Mouse (Mus musculus): ENCODE measurements around the gene Epor.

Epor gene

GRCm38 (mm10) chr9:21968883-21969282, 5.6 kb upstream of the Epor start:
- DNase-seq (ENCODE audit: low spot score): no peak

DNA sequence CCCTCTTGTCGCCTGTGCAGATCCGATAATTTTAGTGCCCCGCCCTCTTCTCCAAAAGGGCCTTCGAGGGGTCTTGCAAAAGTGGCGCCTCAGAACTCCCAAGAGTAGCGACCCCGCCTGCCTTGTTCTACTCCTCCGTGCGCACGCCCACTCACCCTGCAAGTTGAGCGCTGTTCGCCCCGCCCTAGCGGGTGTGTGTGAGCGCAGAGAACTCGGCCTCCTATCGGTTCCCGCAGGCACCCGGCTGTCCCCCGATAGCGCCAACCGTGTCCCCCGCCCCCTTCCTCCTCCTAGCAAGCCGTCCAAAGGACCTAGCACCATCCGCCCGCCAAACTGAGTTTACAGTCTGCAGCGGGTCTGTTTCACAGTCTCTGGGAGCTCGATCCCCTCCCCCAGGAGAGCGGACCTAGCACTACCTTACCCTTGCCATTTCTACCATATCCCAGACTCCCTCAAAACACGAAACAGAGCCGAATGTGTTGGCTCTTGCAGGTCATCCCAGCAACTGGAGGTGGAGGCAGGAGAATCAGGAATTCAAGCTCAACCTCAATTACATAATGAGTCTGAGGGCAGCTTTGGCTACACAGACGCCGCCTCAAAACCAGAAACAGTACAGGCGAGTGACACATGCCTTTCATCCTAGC, 768 bp downstream of the Epor start:
- peak; percentile 36 for DNase-seq (ENCODE audit: low spot score)

DNA sequence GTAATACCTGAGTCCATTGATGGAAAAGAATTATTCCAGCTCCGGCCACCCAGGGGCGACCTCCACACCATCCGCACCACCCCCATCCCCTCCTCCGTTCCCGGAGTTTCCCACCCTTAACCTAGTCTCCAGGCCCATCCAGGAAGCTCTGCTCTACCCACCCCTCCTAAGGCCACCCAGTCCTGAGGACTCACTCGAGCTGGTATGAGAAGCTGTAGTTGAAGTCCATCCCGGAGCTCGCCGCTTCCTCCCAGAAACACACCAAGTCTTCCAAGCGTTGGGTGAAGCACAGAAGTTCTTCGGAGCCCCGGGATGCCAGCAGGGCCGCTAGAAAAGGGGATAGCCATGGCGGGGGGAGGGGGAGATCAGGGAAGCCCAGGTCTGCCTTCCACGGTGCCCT, 1.3 kb downstream of the Epor start:
- DNase-seq (ENCODE audit: low spot score): peak; percentile 10

GRCm38 (mm10) chr9:21961366-21961980, 1.8 kb downstream of the Epor start:
- DNase-seq (ENCODE audit: low spot score): no peak

DNA sequence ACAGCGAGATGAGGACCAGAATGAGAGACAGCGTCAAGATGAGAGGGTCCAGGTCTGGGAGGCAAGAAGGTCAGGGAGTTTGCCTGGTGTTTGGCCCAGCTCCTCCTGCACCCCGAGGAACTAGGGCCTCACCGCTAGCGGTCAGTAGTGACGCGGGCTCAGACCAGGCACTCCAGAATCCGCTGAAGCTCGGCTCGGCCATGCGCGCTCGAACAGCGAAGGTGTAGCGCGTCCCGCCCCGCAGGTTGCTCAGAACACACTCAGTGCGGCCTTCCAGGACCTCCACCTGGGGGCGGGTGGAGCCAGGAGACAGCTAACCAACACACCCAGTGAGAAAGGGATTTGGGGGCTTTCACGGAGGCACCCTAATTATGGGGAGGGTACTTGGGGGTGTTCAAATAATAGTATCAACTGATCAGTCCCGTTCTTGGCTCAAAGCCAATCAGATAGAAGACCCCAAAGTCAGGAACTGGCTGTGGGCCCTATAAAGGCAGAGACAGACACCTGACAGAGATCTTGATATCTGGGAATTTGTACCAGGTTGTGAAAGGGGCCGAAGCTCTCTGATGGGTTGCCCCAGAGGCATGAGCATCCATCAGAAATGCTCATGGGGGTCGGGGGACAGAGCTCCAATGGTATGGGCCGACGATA, 2.6 kb downstream of the Epor start:
- no peak for DNase-seq (ENCODE audit: low spot score)

- DNase-seq (ENCODE audit: low spot score): no peak
Observed at GRCm38 (mm10) chr9:21960135-21960534, 3.2 kb downstream of the Epor start.

DNA sequence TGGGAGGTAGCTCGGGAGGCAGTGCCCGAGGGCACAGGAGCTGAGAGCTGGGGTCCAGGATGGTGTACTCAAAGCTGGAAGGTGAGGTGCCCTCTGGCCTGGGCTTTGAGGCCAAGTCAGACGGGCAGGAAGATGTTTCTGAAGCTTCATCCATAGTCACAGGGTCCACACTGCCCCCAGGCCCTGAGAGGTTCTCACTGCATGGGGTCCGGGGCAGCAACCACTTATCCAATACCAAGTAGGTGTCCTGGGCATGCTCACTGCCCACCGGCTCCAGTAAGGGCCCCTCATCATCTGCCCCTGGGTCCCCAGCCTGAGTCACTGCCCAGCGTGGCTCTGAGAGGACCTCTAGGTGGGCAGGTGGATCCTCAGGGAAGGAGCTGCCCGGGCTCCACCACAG, 4.1 kb downstream of the Epor start:
- DNase-seq (ENCODE audit: low spot score): no peak

DNA sequence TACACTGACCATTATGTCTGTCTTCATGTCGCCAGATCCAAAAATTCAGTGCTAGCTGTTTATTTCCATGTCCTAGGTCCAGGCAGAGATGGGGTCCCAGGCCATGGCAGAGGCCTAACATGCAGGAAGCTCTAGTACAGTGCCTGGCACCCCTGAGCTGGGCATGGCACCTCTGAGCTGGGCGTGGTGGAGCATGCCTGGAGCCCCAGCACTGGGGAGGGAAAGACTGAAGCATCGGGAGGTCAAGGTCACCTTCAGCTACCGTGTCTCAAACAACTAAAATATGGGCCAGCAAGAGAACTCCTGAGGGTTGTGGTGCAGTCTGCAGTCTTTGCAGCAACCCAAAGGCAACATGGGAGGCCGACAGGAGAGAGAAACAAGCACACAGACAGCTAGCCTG, 4.9 kb downstream of the Epor start:
- no peak for DNase-seq (ENCODE audit: low spot score)

GRCm38 (mm10) chr9:21955570-21956281, 7.6 kb downstream of the Epor start, which contains the start of gene Swsap1:
TSS of gene Swsap1 (plus strand) at chr9:21955755.
- peak; percentile 98 for DNase-seq (ENCODE audit: low spot score)

DNA sequence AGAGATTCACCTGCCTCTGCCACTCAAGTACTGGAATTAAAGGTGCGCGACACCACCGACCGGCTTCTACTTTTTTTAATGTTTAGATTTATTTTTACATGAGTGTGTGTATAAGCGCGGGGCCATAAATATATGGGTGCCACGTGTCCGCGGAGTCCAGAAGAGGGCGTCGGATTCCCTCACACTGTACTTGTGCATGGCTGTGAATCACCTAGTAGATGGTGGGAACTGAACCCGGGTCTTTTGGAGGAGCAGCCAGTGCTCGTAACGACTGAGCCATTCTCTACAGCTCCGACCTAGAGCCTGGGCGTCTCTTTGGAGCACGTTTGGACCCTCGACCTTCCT, 8.1 kb downstream of the Epor start:
- no peak for DNase-seq (ENCODE audit: low spot score)

GRCm38 (mm10) chr9:21954635-21955034, 8.7 kb downstream of the Epor start:
- no peak for DNase-seq (ENCODE audit: low spot score)

DNA sequence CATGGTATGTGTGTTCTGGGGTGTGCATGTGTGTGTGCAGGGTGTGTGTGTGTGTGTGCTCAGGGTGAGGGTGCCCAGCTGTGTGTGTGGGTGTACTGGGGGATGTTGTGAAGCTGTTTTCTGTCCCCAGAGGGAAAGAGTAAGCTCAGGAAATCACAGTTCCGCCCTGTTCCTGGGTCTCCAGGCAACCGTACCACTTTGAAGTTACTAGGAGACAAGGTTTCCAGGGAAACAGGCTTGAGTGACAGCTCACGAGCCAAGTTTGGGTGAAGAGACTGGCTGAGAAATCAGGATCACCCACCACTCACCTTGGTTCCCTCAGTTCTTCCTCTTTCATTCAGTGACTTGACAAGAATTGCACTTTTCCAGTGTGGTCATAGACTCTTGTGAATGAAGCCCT, 9.7 kb downstream of the Epor start:
- no peak for DNase-seq (ENCODE audit: low spot score)

GRCm38 (mm10) chr9:21951977-21952376, 11.3 kb downstream of the Epor start:
- DNase-seq (ENCODE audit: low spot score): no peak

DNA sequence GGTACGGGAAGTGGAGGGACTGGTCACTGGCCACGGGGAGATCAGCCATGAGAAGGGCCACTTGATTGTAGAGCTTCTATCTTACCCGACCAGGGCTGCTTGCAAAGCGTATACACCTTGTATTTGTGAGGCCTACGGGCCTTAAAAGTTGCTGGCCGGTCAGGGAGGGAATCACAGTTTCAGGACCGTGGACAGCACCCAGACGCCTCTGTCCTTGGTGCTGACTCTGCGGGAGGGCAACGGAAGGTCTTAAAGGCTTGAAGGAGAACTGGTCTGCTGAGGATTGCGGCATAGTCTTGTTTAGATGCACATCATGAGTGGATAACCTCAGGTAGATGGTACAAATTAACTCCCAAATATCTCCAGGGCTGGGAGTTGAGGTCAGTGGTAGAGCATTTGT, 13.0 kb downstream of the Epor start:
- peak; percentile 70 for DNase-seq (ENCODE audit: low spot score)

DNA sequence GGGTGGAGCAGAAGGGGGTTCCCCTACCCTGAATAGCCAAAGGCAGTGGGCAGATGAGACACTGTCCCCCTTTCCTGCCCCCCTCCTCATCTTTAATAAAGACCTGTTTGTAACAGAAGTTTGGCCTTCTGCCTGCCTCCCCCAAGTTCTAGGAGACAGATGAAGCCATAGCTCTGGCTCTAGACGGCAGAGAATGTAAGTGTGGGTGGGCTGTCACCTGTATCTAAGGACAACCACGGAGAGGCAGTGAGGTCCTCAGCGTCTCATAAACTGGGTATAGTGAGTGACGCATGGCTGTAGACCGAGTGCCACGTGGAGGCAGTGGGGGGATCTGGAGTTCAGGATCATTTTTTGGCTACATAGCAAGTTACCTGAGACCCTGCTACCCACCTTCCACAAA, 14.5 kb downstream of the Epor start:
- DNase-seq (ENCODE audit: low spot score): no peak

GRCm38 (mm10) chr9:21948146-21948545, 15.2 kb downstream of the Epor start:
- DNase-seq (ENCODE audit: low spot score): no peak

DNA sequence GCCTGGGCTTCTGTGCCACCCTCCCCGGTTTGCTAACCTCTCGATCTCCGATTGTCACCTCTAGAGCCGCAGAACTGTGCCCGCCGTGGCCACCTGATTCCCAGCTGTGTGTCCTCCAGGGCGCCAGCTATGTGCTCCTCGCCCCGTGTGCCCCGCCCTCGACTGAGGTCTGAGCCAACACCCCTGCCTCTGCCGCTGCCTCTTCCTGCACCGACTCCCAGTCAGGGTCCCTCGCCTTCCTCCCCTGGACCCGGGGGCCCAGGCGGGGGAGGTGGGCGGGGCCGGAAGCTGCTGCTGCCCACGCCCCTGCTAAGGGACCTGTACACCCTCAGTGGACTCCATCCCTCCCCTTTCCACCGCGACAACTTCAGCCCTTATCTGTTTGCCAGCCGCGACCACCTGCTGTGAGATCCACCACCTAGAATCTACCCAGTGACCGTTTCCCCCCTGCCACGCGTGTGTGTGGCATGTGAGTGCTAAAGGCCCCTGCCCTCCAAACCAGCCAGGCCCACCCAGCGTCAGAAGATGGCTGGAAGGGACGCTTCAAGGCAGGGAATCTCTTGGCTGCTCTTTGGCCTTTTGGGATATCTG, 15.7 kb downstream of the Epor start:
- no peak for DNase-seq (ENCODE audit: low spot score)

GRCm38 (mm10) chr9:21944267-21944666, 19.0 kb downstream of the Epor start:
- DNase-seq (ENCODE audit: low spot score): no peak

GRCm38 (mm10) chr9:21943638-21944037, 19.7 kb downstream of the Epor start:
- no peak for DNase-seq (ENCODE audit: low spot score)

- DNase-seq (ENCODE audit: low spot score): no peak
Observed at GRCm38 (mm10) chr9:21943046-21943445, 20.3 kb downstream of the Epor start.

DNA sequence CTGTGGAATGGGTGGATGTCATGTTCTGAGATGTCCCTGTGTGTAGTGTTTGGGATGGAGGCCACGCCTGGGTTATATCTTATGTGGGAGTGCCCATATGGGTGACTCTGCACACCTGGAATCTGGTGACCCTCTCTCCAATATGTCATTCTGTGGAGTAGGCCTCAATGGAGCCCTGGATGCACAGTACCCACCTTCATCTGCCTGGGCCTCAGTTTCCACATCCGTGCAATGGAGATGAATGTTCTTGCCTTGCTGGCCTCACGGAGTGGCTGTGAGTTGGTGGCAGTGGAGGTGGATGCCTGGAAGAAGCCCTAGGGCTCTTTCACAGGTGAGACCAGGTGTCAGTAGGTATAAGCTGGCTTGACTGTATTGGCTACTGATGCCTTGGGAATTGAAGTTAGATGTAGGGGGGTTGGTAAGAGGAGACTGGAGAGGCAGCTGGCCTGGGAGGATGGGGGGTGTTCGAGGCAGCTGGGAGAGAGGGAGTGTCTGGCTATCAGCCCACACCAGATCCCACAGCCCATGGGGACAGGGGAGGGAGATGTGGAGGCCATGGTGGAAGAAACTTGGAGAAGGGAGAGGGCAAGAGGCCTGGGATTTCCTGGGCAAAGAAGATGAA, 25.0 kb downstream of the Epor start:
- no peak for DNase-seq (ENCODE audit: low spot score)

- no peak for DNase-seq (ENCODE audit: low spot score)
Observed at GRCm38 (mm10) chr9:21937711-21938175, 25.6 kb downstream of the Epor start.
